Mouse (Mus musculus) neural tube, embryonic 11.5 days (tissue): Measurements from ENCODE around the gene Atxn1. TPM values are rescaled to one million over a fixed set of nuclear protein-coding genes. Genes with fewer than 3 reads are reported as not detected.

ENCODE experiments used
- ATAC-seq: fragments of 200-750 bp; cut with Nextera tagmentation; 2 replicates; pipeline ENCODE4 v1.8.0; 2017; ENCODE audit warnings: moderate number of reproducible peaks, mild to moderate bottlenecking, moderate TSS enrichment, moderate library complexity; ENCODE audit not compliant: insufficient read depth, low FRiP score, low TSS enrichment
- DNase-seq: peaks from one replicate; pipeline ENCODE4 v3.0.0-alpha.2; 2015; ENCODE audit warnings: low spot score
- H3K27ac ChIP-seq: fragments of 300-500 bp; sonication (generic); 2 replicates; pipeline ENCODE4 v1.5.1; 2014; ENCODE audit warnings: low read depth, mild to moderate bottlenecking, low read length
- H3K27me3 ChIP-seq: fragments of 300-500 bp; sonication (generic); 2 replicates; pipeline ENCODE4 v1.6.1; 2014; ENCODE audit warnings: mild to moderate bottlenecking, low read length, mixed read lengths; ENCODE audit not compliant: control insufficient read depth, insufficient read depth
- H3K36me3 ChIP-seq: fragments of 300-500 bp; sonication (generic); 2 replicates; pipeline ENCODE4 v1.6.1; 2014; ENCODE audit warnings: mild to moderate bottlenecking, low read length, moderate library complexity, mixed read lengths; ENCODE audit not compliant: control insufficient read depth, insufficient read depth
- H3K4me1 ChIP-seq: fragments of 300-500 bp; sonication (generic); 2 replicates; pipeline ENCODE4 v1.6.1; 2014; ENCODE audit warnings: low read length, mixed read lengths; ENCODE audit not compliant: control insufficient read depth, insufficient read depth
- H3K4me2 ChIP-seq: fragments of 300-500 bp; sonication (generic); 2 replicates; pipeline ENCODE4 v1.6.1; 2014; ENCODE audit warnings: low read depth, mild to moderate bottlenecking, moderate library complexity
- H3K4me3 ChIP-seq: fragments of 300-500 bp; sonication (generic); 2 replicates; pipeline ENCODE4 v1.5.1; 2014; ENCODE audit warnings: low read depth, low read length
- H3K9ac ChIP-seq: fragments of 300-500 bp; sonication (generic); 2 replicates; pipeline ENCODE4 v1.6.1; 2014; ENCODE audit warnings: mild to moderate bottlenecking, low read length
- H3K9me3 ChIP-seq: fragments of 300-500 bp; sonication (generic); 2 replicates; pipeline ENCODE4 v1.6.1; 2016; ENCODE audit warnings: low read length; ENCODE audit not compliant: control insufficient read depth
- WGBS: fragments of 180-500 bp; shearing (Covaris S2); extraction: QIAGEN DNeasy Blood & Tissue Kit; methylation state at CpG from one replicate; pipeline ENCODE4 v1.1.7; 2014; 5-methylcytosine and 5-hydroxymethylcytosine counted together
- polyA plus RNA-seq: library from polyadenylated mRNA; unstranded; fragments of >200 nt; fragmentation: Nextera tagmentation; extraction: Ambion mirVana; gene quantifications from 2 replicates; pipeline ENCODE4 v1.2.1, GENCODE M21; 2014

The Atxn1 gene
- polyA plus RNA-seq, 1 experiment from 2014 or later: 1.1 TPM

DNA sequence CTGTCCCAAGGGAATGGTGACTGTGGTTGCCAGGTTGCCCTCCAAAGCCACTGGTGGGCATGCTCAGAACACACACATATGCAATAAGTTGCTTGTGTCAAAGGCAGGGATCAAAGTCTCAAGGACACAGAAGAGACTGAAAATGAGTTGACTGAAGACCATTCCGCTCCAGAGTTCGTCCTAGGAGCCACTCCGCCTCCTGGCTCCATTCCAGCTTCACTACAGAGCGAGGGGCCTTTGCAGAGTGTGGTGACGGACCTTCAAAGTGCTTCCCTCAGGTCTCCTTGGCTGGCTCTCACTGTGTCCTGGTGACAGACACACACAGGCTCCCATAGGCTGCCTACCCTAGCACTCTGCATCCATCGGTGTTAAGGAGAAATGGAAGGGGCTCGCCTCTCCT lies 411.1 kb downstream of the Atxn1 start:
- WGBS: 84% methylated on average over 7 of the region's 7 CpGs
- Histone ChIP-seq H3K4me3 (no peak overlapping the region), H3K27me3 (no peaks in the 10 kb centered on the region), H3K9ac (no peak overlapping the region), H3K36me3 (no peaks in the 10 kb centered on the region), H3K27ac (no peak overlapping the region), H3K4me2 (no peak overlapping the region), H3K4me1 (no peaks in the 10 kb centered on the region), H3K9me3 (no peaks in the 10 kb centered on the region)
- ATAC-seq: no peak
- no peak for DNase-seq

- H3K36me3 ChIP-seq: no peaks in the 10 kb centered on the region
- no peaks in the 10 kb centered on the region for H3K27me3 ChIP-seq
- no peak overlapping the region for H3K4me3 ChIP-seq
- ATAC-seq (no peak), DNase-seq (no peak)
- no peak overlapping the region for H3K27ac ChIP-seq
- H3K9ac ChIP-seq: no peak overlapping the region
- 75% methylated on average over 5 of the region's 5 CpGs for WGBS
- H3K9me3 ChIP-seq: no peaks in the 10 kb centered on the region
- no peaks in the 10 kb centered on the region for H3K4me1 ChIP-seq
- no peak overlapping the region for H3K4me2 ChIP-seq
These were observed 417.3 kb downstream of the Atxn1 start for GRCm38 (mm10) chr13:45547549-45547948.

DNA sequence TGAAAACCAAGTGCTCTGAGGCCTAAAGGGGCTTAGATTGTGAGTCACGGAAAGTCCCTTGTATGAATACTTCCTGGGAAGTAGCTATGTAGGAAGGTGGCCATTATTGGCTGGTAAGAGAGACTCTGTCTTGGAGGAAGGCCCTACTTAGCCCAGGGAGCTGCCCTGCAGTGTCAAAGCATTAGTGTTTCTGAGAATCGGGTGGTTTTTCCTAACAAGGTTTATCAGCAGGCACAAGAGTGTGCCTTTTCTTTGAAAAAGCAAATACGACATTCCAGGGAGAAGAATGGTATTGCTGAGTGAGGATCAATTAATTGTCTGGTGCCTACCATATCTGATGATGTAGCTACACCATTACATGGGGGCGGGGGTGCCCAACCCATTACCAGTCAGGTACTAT lies 417.9 kb downstream of the Atxn1 start:
- ATAC-seq (no peak), DNase-seq (no peak)
- no peak overlapping the region for H3K4me2 ChIP-seq
- whole genome bisulfite sequencing: 83% methylated on average over 4 of the region's 4 CpGs
- H3K27me3 ChIP-seq: no peaks in the 10 kb centered on the region
- H3K36me3 ChIP-seq: no peaks in the 10 kb centered on the region
- no peaks in the 10 kb centered on the region for H3K4me1 ChIP-seq
- no peak overlapping the region for H3K27ac ChIP-seq
- no peaks in the 10 kb centered on the region for H3K9me3 ChIP-seq
- H3K9ac ChIP-seq: no peak overlapping the region
- no peak overlapping the region for H3K4me3 ChIP-seq

DNA sequence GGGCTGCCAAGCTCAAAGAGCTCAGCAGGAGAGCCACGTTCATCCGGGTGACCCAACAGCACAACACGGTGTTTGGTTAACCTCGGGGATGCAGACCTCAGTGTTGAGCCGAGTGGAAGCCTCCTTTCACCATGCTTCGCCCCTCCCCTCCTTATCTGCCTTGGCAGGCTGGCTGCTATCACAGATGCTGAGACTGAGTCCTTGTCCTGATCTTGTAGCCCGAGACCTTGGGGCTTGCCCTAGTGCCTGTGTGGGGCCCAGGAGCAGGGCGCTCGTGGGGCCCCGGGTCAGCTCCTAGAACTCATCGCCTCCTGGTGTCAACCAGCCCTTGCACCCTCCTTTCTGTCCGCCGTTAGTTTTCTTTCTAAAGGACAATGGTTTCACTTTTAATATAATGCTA lies 418.8 kb downstream of the Atxn1 start:
- ATAC-seq (no peak), DNase-seq (no peak)
- WGBS: 90% methylated on average over 13 of the region's 13 CpGs
- H3K4me3 ChIP-seq: no peak overlapping the region
- no peaks in the 10 kb centered on the region for H3K27me3 ChIP-seq
- no peaks in the 10 kb centered on the region for H3K36me3 ChIP-seq
- no peak overlapping the region for H3K27ac ChIP-seq
- no peak overlapping the region for H3K4me2 ChIP-seq
- no peak overlapping the region for H3K9ac ChIP-seq
- no peaks in the 10 kb centered on the region for H3K9me3 ChIP-seq
- no peaks in the 10 kb centered on the region for H3K4me1 ChIP-seq

DNA sequence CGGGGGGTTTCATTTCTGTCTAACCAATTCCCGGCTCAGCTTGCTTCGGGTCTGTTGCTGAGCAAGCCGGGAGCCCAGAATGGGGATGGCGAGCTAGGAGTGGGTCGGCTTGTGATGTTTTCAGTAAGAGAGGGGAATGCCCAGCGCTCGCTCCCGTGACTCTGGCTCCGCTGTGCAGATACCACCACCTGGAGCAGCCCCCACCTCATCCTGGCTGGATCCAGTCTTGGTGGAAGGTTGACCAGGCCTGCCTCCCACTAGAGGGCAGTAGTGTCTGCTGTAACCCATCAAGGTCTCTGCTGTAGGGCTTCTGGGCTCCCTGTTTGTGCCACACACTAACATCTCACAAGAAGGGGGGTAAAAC lies 425.6 kb downstream of the Atxn1 start:
- peak; percentile 90 for ATAC-seq
- Histone ChIP-seq H3K27me3 (no peaks in the 10 kb centered on the region), H3K4me2 (peak overlapping the region; percentile 54), H3K9me3 (no peaks in the 10 kb centered on the region), H3K4me1 (peaks cover 3% of the 10 kb centered on the region; the same call in 1 of the 2 replicates), H3K36me3 (no peaks in the 10 kb centered on the region), H3K4me3 (peak overlapping the region; percentile 22), H3K9ac (peak overlapping the region; percentile 49; the same call in 1 of the 2 replicates), H3K27ac (no peak overlapping the region)
- 10% methylated on average over 10 of the region's 10 CpGs for WGBS
- DNase-seq: peak; percentile 84

DNA sequence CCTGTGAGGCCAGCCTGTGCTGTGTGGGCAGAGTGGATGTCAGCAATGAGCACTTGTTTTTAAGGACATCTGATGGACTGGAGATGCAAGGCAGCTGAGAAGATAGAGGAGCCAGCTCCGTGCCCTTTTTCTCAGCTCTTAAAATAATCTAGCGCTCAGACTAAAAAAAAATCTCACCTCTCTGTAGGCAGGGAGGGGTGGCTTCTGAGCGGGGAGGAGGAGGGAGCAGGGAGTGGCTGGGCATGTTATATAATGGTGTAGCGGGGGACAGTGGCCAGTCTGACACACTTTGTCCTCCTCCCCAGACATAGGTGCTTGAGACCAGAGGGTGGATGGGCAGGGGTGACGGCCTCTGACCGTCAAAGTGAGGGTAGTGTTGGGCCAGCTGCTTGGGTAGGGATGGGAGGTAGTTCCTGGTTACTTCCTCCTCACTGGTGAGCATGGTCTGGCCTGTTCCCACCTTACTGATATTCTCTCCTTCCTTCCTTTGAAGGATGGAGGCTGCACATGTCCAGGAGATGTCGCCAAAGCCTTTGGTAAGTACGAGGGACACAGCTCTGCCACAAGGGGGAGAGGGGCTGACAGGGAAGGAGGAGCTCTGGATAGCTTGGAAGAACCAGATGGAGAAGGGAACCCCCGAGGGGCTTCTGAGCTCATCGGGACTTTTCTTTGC lies 426.1 kb downstream of the Atxn1 start:
- WGBS: 34% methylated on average over 9 of the region's 10 CpGs
- Histone ChIP-seq H3K9ac (peak overlapping the region; percentile 49; the same call in 1 of the 2 replicates), H3K27me3 (no peaks in the 10 kb centered on the region), H3K4me3 (peak overlapping the region; percentile 22), H3K9me3 (no peaks in the 10 kb centered on the region), H3K27ac (no peak overlapping the region), H3K4me1 (peaks cover 3% of the 10 kb centered on the region; the same call in 1 of the 2 replicates), H3K36me3 (no peaks in the 10 kb centered on the region), H3K4me2 (peak overlapping the region; percentile 54)
- DNase-seq (peak; percentile 85), ATAC-seq (peak; percentile 87)

GRCm38 (mm10) chr13:45538091-45538490 lies 426.7 kb downstream of the Atxn1 start:
- 88% methylated on average over 9 of the region's 9 CpGs for WGBS
- Histone ChIP-seq H3K9me3 (no peaks in the 10 kb centered on the region), H3K36me3 (no peaks in the 10 kb centered on the region), H3K4me2 (no peak overlapping the region), H3K27me3 (no peaks in the 10 kb centered on the region), H3K9ac (no peak overlapping the region; the same call in 1 of the 2 replicates), H3K4me1 (peaks cover 3% of the 10 kb centered on the region; the same call in 1 of the 2 replicates), H3K4me3 (no peak overlapping the region), H3K27ac (no peak overlapping the region)
- ATAC-seq (no peak), DNase-seq (no peak)

GRCm38 (mm10) chr13:45537110-45537509 lies 427.7 kb downstream of the Atxn1 start:
- no peak overlapping the region for H3K27ac ChIP-seq
- peaks cover 3% of the 10 kb centered on the region; the same call in 1 of the 2 replicates for H3K4me1 ChIP-seq
- 85% methylated on average over 9 of the region's 9 CpGs for WGBS
- DNase-seq (no peak), ATAC-seq (no peak)
- H3K36me3 ChIP-seq: no peaks in the 10 kb centered on the region
- H3K9me3 ChIP-seq: no peaks in the 10 kb centered on the region
- no peak overlapping the region for H3K9ac ChIP-seq
- H3K27me3 ChIP-seq: no peaks in the 10 kb centered on the region
- no peak overlapping the region for H3K4me2 ChIP-seq
- no peak overlapping the region for H3K4me3 ChIP-seq

DNA sequence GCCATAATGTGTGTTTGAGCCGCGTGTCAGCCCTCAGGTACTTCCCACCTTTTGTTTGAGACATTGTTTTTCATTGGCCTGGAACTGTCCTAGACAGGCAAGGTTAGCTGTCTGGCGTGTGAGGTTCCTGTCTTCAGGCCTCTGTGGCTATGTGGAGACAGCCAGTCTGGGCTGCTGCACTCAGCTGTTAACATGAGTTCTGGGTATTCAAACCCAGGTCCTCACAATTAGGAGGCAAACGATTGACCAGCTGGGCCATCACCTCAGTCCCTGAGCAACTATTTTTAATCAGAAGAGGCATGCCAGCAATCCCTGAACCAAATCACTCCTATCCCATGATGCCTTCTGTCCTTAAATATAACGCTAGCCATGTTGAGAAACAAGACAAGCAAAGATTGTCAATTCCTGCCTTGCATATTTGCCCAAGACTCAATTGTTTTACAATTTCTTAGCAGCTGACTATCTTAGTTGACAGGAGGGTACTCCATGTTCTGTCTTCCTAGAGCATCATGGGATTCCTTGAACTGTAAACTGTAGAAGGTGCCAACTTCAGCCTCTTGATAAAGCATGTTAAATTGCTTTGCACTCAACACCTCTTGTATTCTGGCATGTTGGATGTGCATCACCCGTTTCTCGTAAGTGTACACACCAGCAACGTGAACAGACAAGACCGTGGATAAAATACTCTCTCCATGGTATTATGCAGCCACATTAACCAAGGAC lies 428.9 kb downstream of the Atxn1 start:
- no peak overlapping the region for H3K9ac ChIP-seq
- no peaks in the 10 kb centered on the region for H3K36me3 ChIP-seq
- no peaks in the 10 kb centered on the region for H3K27me3 ChIP-seq
- H3K4me2 ChIP-seq: no peak overlapping the region
- ATAC-seq (no peak), DNase-seq (no peak)
- no peaks in the 10 kb centered on the region for H3K9me3 ChIP-seq
- H3K4me3 ChIP-seq: no peak overlapping the region
- peaks cover 3% of the 10 kb centered on the region; the same call in 1 of the 2 replicates for H3K4me1 ChIP-seq
- 90% methylated on average over 9 of the region's 9 CpGs for WGBS
- H3K27ac ChIP-seq: no peak overlapping the region
